Mouse (Mus musculus) CH12.LX (cell line): ENCODE results near the gene Lhb.

ENCODE experiments used
- CHD2 ChIP-seq: IDR thresholded peaks from 2 replicates; pipeline ENCODE4 v1.6.1; 2011; ENCODE audit warnings: low read length, improper control_type of control experiment
- CTCF ChIP-seq, 2 experiments: IDR thresholded peaks in 1 of 2; conservative IDR thresholded peaks in 1 of 2; 2 replicates each; pipeline ENCODE4 v1.5.1; 2011 to 2012; ENCODE audit warnings: low read depth in 2 of 2, low read length in 2 of 2, improper control_type of control experiment in 1 of 2, inconsistent platforms in 1 of 2, mild to moderate bottlenecking in 1 of 2, moderate library complexity in 1 of 2
- HCFC1 ChIP-seq: IDR thresholded peaks from 2 replicates; pipeline ENCODE4 v1.6.1; 2012; ENCODE audit warnings: low read depth, mild to moderate bottlenecking, inconsistent platforms, low read length, improper control_type of control experiment
- JUN ChIP-seq: IDR thresholded peaks from 2 replicates; pipeline ENCODE4 v1.6.1; 2011; ENCODE audit warnings: low read depth, mild to moderate bottlenecking, low read length, improper control_type of control experiment, moderate library complexity; ENCODE audit not compliant: insufficient read depth
- MXI1 ChIP-seq: IDR thresholded peaks from 2 replicates; pipeline ENCODE4 v1.6.1; 2011; ENCODE audit warnings: mild to moderate bottlenecking, low read depth, low read length, improper control_type of control experiment
- POLR2AphosphoS2 ChIP-seq: IDR thresholded peaks from 2 replicates; pipeline ENCODE4 v1.6.1; 2011; ENCODE audit warnings: low read depth, low read length, improper control_type of control experiment
- USF2 ChIP-seq: conservative IDR thresholded peaks from 2 replicates; pipeline ENCODE4 v1.6.1; 2011; ENCODE audit warnings: low read depth, low read length, improper control_type of control experiment

DNA sequence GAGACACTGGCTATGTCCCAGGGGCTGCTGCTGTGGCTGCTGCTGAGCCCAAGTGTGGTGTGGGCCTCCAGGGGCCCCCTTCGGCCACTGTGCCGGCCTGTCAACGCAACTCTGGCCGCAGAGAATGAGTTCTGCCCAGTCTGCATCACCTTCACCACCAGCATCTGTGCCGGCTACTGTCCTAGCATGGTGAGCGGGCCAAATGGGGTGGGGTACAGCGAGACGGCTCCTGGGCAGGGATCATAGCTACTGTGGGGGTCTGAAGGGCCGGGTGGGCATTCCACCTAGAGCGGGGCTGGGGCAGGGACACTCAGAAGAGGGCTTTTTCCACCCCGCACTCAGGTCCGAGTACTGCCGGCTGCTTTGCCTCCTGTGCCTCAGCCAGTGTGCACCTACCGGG is 574 bp downstream of the Lhb start:
- TF ChIP-seq JUN: no peak
- no peak for TF ChIP-seq CTCF (conservative IDR thresholded peaks at IDR 0.05 in 1 of 2, IDR thresholded peaks at IDR 0.05 in 1 of 2; ENCODE audit: low read depth in 2 of 2, low read length in 2 of 2)
- TF ChIP-seq CHD2: no peak
- no peak for TF ChIP-seq MXI1
- TF ChIP-seq HCFC1: no peak
- no peak for TF ChIP-seq POLR2AphosphoS2
- TF ChIP-seq USF2: no peak
